Mouse (Mus musculus) kidney, adult 11 months (tissue): ENCODE measurements around the gene Ankrd55.

Source experiments
- DNase-seq: peaks from one replicate; pipeline ENCODE4 v3.0.0; 2022

The Ankrd55 gene

DNA sequence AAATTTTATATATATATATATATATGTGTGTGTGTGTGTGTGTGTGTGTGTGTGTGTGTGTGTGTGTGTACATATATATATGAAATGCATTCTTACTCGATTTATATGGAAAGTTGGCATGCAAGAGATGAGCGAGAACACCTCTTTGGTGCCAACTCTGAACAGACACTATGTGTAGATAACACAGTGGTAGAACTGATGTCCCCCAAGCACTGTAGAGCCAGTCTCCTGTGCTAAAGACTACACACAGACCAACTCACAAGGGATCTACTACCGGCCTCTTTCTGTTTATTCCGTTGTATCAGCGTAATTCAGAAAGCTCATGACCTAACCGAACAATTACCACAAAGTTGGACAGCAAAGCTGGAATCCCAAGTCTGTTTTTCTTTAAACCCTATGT is 6.2 kb downstream of the Ankrd55 start:
- no peak for DNase-seq

DNA sequence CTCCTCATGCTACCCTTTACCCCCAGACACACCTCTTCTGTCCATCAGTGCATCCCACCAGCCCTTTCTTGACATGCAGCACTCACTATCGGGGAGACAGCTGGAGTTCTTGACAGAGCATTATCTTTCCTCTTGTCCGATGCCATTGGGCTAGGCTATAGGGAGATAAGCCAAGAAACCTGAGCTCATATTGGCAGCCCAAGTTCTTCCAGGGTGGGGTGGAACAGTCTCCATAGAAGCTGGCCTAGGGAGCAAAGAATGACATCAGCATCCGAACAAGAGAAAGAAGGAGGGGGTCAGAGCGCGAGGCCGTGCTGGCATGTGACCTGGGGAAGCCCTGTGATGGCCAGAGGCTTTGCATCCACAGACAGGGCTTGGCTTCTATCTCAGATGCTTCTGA is 9.5 kb downstream of the Ankrd55 start:
- no peak for DNase-seq

DNA sequence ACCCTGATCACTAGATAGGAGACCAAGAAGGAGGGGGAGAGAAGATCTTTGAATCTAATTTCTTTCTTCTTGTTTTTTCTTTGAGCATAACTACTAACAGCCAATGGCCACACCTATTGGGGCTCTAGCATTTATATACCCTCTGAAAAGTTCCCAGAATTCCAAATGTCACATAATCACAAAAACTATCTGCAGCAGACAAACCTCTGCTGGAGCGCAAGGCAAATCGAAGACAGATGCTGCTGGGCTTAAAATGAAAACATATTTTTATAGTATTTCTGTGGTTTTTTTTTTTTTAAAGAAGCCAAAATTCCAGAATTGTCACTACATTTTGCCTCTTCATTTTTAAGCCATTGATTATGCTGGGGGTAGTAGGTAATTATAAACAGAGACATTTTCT is 15.2 kb downstream of the Ankrd55 start:
- DNase-seq: no peak

DNA sequence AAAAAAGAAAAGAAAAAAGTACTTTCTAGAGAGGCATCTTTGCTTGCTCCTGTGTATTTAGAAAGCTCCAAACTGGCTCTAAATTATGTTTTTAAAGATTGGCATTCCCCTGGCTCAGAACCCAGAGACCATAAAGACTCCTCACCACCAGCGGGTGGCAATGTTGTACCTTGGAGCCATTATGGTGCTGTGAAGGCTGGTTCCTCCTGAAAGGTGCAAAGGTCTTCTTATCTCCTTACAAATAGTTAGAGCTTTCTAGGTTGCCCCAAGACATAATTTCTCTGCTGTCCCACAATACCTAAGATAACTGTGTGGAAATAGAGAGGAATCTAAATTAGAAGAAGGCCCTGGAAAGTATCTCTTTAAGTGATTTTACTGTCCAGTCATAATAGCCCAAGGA is 20.4 kb downstream of the Ankrd55 start:
- DNase-seq: peak; percentile 43

DNA sequence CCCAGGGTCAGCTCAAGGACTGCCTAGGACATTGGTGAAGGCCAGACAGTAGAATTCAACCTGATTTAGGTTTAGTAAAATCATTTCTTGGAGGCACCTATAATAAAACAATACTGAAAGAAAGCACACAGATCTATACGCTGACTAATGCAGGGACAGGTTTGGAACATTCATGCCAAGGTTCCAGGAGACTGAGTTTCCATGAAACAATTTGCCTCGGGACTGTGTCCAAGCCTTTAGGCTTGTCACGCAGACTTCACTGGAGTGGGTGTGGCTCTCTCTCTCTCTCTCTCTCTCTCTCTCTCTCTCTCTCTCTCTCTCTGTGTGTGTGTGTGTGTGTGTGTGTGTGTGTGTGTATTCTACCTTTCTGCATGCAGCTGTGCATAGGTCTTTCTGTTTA is 23.4 kb downstream of the Ankrd55 start:
- peak; percentile 21 for DNase-seq

DNA sequence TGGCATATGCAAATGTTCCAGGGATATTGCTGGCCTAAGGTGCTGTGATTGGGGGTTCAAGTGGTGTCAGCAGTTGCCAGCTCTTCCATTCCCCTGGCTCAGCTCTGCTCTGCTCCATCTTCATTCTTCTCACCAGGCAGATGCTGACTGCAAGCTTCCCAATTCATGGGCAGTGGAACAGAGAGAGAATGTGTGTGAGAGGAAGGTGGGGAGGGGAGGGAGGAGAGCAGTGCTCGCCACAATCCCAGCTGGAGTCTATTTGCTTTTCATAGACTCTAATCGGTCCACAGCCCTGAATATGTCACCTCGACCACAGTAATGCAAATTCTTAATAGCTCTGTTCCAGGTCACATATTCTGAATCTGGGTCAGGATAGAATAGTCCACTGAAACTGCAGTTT is 27.2 kb downstream of the Ankrd55 start:
- no peak for DNase-seq

DNA sequence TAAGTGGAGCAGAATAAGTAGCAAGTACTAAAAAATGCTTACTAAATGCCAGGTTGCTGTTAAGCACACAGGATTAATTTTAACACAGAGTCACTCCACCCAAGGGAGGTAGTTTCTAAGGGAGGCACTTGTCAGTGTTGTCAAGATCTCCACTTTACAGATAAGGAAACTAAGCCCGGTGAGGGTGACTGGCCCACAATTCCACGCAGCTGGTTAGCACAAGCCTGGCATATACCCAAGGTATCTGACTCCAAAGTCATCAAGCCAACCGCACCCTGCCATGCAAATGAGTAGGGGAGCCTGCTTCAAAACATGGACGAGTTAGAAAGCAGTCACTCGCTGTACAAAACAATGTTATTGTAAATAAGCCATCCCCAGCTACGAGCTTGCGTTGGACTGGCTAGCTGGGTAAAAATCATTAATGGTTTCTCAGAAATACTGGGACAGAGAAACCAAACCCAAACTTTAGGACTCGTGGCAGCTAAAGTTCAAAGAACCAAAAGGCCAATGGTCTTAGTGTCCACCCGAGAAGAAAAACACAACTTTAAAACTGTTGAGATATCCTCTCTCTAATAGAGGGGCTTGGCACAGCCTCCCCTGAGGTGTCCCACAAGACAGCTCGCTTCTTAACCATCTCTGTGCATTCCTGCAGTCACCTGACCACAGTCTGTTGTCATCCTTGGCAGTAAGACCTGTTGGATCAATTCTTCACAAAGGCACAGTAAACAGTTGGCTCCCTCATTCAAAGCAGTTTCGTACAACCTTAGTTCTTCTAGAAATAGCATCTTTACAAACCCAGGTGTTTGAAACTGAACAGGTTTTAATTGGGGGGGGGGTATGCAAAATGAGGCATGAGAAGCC is 28.6 kb downstream of the Ankrd55 start:
- DNase-seq: no peak

DNA sequence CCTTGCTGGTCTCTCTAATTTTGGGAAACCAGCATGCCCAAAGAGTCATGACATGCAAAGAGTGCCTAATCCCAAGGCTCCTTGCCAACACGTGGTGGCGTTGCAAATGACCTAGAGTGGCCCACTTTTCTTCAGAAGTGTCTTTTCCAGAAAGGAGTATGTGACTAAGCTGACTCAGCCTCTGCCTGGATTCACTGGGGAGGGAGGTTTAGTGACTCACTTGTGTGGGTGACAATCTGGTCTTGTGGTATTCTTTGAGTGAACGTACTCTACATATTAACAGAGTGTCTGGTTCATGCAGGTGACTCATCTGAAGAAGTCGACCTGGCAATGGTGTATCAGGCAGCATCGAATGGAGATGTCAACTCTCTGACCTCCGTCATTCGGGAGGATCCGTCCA is 29.9 kb downstream of the Ankrd55 start:
- DNase-seq: no peak

DNA sequence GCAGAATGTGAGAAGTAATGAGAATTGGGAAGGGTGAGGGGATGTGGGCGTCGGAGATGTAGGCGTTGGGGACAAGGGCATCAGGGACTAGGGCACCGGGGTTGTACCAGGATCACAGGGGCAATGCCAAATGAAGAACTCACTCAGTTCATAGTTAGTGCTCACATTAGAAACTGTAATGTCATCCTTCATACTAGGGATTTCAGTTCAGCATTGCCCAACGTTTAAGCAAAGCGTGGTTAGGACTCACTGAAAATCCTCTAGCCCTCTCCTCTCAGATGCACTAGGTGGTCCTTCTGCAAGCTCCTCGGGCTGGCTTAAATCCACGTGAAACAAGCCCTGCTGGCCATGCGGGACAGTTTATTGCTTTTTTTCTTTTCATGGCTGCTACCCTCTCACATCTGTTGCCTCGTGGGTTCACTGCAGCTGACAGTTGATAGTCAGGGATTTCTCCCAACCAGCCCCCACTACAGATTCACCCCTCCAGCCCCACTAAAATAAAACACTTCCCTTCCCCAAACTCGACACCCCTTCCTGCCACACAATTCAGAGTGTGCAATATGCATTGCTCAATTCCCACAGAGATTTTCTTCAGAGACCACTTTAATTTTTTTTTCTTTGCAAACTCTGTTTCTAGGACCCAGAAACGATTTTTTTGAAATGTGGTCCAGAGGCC is 35.5 kb downstream of the Ankrd55 start:
- DNase-seq: no peak

DNA sequence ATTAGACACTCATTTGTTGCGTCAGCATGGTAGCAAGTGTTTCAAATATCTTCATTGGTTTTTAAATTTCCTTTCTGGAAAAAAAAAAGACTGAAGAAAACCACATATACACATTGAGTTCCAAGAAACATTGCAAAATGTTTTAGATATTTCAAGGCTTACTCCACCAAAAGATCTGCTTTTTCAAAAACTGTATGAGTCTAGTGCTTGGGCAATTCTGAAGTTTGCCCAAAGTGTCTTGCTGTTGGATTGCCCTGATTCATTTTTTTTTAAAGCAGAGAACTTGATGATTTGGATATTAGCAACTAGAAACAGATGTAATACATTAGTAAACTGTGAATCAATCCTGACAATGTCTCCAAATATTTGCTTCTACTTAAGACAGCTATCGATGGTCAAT is 36.9 kb downstream of the Ankrd55 start:
- DNase-seq: no peak

DNA sequence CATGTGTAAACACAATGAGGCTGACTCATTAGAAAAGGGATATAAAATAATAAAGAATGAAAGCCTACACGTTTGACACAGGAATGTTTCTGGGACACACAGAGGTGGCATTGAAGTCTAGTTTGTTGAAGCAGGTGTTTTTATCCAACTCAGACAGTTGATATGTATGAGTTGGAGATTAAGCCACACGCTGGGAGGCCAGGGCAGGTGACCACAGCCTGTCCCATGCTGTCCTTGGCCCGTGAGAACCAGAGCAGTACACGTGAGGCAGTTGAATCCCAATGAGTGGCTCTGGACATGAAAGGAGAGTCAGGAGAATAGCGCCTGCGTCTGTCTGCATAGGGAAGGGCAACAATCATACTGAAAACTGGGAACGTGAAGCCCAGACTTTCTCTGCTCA is 38.2 kb downstream of the Ankrd55 start:
- no peak for DNase-seq

DNA sequence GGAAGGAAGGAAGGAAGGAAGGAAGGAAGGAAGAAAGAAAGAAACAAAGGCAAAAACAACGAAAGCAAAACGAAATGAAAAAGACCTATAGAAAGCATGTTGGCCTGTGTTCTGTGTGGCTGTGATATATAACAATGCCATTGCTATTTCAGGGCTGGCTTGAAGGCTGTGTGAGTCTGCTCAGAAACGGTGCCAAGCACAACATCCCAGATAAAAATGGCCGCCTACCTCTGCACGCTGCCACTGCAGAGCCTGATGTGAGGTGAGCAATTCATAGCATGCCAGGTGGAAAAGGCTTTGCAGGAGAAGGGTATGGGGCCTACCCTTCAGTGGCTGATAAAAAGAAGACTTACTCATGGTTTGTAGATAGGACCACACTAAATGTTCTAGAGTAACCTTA is 38.7 kb downstream of the Ankrd55 start:
- no peak for DNase-seq

DNA sequence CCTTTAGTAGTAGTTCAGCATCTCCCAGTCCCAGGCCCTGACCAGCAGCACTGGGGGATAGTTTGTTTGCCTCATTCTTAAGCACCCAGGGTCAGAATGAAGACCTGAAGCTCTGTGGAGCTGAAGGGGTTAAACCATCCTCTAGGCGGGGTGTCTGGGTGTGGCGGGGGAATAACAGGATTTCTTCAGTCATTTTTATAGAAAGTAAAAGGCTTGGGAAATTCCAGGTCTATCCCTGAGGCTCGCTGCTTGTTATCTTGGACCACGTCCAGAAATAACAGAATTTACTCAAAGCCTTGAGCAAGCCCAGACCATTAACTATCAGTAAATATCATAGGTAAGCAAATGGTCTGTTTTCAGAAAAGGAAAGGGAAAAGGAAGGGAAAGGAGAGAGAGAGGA is 39.3 kb downstream of the Ankrd55 start:
- DNase-seq: no peak

DNA sequence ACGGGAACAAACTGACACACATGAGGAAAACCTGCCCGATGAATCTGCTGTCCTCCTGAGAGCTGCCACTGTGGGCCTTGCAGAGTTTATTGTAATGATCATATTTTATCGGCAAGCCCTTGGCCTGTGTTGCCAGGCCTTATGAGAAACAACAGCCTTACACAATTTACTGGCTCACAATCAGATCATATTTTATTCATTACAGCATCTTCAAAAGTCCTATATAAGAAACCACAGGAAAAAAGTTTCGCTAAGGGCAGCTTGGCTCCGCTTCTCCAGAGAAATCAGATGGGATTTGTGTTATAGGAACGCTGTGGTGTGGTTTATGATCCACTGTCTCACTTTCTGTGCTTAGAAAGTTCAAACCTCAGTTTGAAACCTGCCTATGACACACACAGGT is 42.0 kb downstream of the Ankrd55 start:
- DNase-seq: no peak

DNA sequence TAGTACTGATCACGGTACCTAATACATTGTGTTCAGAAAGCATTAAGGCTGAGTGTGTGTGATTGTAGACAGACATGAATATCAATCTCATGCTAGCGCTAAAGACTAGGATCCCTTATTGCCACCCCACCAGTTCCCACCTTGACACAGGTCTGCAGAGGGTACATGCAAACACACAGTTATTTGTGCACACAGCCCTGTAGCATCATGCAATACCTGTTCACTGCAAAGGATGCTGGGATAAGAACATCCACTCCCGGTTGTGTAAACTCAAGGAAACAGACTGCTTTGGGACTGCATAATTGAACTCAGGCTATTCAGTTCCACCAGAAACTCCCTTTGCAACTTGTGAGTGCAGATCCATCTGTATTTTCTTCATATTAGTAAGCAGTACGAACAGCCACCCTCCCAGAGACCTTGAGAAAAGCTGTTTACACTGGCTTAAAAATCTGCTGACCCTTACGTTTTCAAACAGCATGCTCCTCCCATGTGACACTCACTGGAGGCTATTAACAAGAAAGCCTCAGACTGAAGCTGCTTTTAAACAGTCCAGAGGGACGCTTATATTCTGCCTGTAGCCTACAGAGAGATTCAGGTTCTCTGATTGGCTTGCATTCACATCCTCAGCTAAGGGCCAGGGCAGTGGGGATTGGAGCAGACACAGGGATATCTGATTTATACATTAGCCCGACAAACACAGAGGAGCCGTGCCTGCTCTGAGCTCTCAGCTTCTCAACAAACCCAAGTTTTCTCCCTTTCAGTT is 42.8 kb downstream of the Ankrd55 start:
- DNase-seq: peak; percentile 39

DNA sequence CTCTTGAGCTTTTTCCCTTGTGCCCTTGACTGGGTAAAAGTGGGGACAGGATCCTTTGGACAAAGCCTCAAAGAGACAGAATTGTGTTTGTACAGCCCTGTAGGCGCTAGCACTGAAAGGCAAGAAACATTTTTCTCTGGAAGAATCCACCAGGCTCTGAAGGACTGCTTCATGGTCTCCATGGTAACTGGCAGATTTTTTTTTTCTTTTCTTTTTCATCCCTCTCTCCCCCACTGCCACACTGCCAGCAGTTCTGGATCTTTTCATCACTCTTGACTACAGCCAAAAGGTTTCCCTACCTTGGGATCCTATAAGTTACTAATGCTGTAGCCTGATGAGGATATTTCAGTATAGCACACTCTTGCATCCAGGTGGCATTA is 43.4 kb downstream of the Ankrd55 start:
- DNase-seq: no peak

DNA sequence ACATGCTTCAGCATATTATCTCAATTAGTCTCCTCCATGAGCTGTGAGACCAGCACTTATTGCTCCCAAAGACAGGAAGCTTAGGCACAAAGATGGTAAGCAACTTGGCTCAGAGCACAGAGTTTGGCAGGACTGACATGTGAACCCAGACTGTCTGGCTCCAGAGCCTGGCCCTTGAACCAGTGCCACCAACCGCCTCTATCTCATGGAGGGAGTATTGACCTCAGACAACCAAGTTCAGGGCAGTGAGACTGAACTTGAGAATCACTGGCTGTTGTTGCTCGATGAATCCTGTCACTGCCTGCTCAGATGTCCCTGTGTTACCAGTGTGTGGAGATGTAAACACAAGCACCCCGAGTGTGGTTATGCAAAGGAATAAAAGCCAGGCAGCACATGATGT is 47.3 kb downstream of the Ankrd55 start:
- DNase-seq: peak; percentile 56

DNA sequence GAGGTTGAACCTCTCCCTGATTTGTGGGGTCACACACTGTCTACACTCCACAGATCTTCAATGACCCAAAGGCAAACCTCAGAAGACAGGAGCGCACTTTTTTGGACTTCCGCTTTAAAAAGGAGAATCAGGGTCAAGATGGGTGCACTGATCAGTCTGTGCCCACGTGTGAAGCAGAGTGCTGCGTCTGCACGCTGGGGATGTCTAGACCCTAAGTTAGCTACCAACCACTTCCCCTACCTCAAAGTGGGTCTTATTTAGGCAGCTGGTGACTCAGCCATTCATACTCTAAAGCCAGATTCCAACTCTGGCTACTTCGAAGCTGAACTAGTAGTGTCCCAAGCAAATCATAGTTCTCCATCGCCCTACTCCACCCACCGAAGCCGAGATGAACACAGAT is 48.9 kb downstream of the Ankrd55 start:
- DNase-seq: no peak

DNA sequence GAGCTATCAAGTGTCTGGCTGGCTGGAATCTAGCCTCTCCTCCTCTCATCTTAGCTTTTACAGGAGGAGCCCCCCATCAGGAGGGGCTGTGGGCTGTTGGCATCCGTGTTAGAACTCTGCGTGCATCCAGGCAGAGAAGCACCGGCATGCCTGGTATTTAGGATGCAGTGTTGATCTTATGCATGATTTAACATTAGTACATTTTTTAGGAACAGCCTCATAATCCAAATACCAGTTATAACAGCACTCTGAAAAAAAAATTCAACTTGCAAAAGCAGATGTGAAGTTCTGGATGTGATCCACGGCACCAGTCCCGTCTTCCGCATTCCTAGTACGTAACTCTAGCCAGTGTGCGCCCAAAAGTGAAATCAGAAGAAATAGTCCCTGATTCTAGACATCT is 52.0 kb downstream of the Ankrd55 start:
- DNase-seq: peak; percentile 21

DNA sequence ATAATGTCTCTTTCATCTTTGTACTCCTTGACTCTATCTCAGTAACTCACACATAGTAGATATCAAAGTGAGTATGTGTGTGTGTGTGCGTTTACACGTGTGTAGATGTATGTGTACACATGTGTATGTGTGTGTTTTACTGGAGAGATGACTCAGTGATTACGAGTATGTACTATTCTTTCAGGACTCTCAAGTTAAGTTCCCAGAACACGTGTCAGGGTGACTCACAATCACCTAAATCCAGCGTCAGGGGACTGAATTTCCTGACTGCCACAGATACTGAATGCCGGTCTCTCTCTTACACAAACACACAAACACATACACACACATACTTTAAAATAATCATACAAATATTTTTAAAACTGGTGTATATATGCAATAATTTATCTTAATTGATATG is 52.5 kb downstream of the Ankrd55 start:
- no peak for DNase-seq

DNA sequence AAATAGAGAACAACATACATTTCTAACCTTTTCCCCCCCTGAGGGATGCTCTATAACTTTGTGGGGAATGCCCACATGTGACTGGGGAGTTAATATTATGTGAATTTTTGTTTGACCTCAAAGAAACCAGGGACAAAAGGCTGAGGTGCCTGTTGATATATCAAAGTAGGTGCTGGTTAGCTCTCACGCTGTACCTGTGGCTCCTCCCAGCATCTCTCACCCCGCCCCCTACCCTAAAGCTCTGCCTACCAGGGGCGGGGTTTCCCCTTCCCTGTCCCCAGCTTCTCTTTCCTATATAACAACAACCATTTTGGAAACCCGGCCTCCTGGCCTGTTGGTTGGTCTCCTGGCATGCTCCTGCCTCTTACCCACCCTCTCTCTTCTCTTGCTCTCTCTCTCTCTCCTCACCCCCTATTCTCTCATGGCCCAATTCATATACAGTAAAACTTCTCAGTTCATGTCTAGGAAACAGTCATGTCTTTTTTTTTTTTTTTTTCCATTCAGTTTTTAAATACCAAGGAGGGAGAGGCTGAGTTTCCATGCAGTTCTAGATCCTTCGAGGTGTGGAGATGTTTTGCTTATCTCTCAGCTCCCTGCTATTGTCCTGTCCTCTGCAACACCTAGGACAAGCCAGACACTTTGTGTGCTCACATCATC is 54.8 kb downstream of the Ankrd55 start:
- DNase-seq: no peak

DNA sequence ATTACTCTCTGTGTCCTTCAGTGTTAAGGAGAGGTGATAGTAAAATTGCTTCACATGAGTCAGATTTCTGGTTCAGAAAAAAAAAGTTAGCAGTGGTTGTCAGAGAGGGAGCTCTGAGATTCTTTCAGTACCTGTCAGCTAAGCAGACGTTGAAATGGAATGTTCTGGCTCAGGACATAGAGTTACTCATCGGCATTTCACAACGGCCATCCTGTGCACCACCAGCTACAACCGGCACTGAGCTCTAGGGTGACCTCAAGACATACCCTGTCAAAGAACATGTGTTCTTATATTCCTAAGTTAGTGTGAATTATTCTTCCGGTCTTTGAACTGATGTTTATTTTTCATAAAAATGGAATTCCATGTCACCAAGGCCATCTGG is 55.4 kb downstream of the Ankrd55 start:
- no peak for DNase-seq

DNA sequence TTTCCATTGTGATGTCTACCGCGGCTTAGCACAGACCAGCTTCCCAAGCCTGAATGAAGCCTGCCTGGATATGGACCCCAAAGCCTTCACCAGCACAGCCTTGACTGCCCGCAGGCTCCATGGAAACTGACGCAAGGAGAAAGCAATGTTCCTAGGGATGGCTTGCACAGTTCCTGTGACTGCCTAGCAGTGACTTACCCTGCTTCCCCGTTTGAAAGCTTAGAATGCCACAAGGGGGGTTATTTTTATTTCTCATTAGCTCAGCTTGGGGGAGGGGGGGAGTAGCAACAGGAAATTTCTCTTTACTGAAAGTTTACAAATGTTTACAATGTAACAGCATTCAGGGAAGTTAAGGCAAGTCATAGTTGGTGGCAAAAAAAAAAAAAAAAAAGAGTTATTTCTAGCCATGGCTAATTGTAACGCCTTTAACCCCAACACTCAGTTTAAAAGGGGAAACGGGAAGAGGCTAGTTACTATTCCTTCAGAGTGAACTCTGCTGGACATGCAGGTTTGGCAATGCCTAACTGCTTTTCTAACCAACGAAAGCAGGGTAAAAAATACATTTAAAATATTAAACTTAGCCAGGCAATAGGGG is 56.1 kb downstream of the Ankrd55 start:
- no peak for DNase-seq
